Mouse (Mus musculus) megakaryocyte, embryonic 14.5 days (primary cell): ENCODE results near the gene Itpr1.

Experiments
- FLI1 ChIP-seq: IDR thresholded peaks from 2 replicates; pipeline ENCODE4 v1.6.1; 2012; ENCODE audit warnings: low read length, inconsistent platforms, mixed read lengths
- GATA1 ChIP-seq: IDR thresholded peaks from 3 replicates; pipeline ENCODE4 v1.6.1; 2012; ENCODE audit warnings: mixed read lengths, low read length, inconsistent platforms, borderline replicate concordance

DNA sequence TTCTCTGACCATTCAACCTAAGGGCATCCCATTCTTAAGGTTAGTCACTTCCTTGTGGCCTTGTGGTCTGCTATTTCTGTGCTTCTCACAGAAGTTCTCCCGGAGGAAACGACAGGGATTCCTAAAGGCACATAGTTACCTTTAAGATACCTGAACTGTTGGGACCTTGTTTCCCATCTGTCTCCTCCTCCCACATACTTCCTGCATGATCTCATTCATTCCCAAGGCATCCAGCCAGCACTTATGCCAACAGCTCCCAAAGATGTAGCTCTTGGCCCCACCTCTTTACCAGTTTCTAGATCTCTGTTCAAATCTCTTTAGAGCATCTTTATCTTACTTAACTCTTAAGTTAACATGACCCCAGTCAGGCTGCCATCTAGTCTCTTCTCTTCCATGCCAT is 238.6 kb downstream of the Itpr1 start:
- TF ChIP-seq FLI1 (no peak), GATA1 (no peak)
